Mouse (Mus musculus): ENCODE measurements around the gene Sema7a. TPM values are rescaled to one million over a fixed set of nuclear protein-coding genes. Genes with fewer than 3 reads are reported as not detected.

Gene Sema7a
- polyA plus RNA-seq, 1 experiment: 1.7 TPM

DNA sequence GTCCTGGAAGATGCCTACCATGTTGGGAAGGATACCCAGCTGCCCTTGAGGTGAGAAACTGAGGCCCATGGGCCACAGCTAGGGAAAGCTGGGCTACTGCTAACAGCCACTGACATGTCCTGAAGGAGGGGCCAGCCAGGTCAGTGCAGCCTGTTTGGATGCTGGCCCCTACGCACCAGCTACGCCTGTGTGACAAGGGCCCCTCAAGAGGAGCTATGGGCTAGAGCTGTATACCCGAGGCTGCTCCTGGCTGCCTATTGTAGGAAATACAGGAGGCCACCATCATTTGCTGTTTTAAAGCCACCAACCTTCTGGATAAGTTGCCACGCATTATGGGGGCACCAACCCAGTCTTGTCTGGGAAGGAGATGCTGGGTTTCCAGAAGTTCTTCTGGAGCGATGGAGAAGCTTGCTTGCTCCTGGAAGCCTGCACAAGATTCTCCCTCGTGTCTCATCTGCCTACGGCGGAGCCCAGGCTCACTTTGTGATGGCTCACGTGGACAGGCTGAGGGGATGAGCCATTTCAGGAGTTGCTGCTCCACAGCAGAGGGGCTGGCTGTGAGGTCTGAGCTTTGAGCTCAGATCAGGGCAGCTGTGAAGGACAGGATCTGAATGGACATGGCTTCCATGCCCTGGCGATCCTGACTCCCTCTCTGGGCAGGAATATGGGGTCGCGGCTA, 68.6 kb downstream of the Sema7a start:
- TF ChIP-seq POLR2A (IDR thresholded peaks at IDR 0.05; ENCODE audit: insufficient read depth, low read length): no peak
- no peak for TF ChIP-seq EP300 (IDR thresholded peaks at IDR 0.05; ENCODE audit: insufficient read depth, low read depth, low read length)
- TF ChIP-seq CTCF (IDR thresholded peaks at IDR 0.05; ENCODE audit: low read depth, low read length): no peak
- H3K9ac ChIP-seq (ENCODE audit: low read depth, poor library complexity, severe bottlenecking): peak overlapping the region; percentile 27; the same call in 1 of the 2 replicates
- H3K36me3 ChIP-seq (ENCODE audit: control insufficient read depth, insufficient read depth, low read length, poor library complexity, severe bottlenecking): no peaks in the 10 kb centered on the region
- peaks cover 14% of the 10 kb centered on the region for H3K9me3 ChIP-seq (replicated peaks; ENCODE audit: control insufficient read depth, insufficient read depth, low read length, poor library complexity, severe bottlenecking)
- H3K27me3 ChIP-seq (ENCODE audit: control insufficient read depth, insufficient read depth, low read length, poor library complexity, severe bottlenecking): no peaks in the 10 kb centered on the region
- H3K27ac ChIP-seq (ENCODE audit: insufficient read depth, low read length): peak overlapping the region; percentile 39; the same call in 1 of the 2 replicates
- peaks cover 12% of the 10 kb centered on the region for H3K4me1 ChIP-seq (ENCODE audit: control insufficient read depth, insufficient read depth, low read length)
- H3K4me3 ChIP-seq (ENCODE audit: low read depth, low read length): peak overlapping the region; percentile 32

DNA sequence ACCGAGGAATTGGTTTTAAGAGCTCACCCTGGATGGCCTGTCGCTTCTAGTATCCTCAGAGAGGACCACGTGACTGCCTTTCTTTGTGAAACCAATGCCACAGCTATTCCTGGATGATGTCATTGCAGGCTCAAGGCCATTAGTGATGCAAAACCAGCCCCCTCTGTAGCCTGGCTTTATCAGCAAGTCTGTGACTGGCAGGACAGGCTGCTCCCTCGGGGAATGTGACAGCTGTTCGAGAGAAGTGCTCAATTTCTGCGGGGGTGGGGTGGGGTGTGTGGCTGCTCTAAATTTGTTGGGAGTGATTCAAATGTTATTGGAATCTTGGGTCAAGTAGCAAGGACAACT, 69.1 kb downstream of the Sema7a start:
- Histone ChIP-seq H3K9ac (ENCODE audit: low read depth, poor library complexity, severe bottlenecking) (0 out of 2 replicates have a peak overlapping the region, but pooled peaks have one; percentile 27), H3K4me1 (ENCODE audit: control insufficient read depth, insufficient read depth, low read length) (peaks cover 12% of the 10 kb centered on the region), H3K9me3 (replicated peaks; ENCODE audit: control insufficient read depth, insufficient read depth, low read length, poor library complexity, severe bottlenecking) (peaks cover 14% of the 10 kb centered on the region), H3K4me3 (ENCODE audit: low read depth, low read length) (peak overlapping the region; percentile 32), H3K36me3 (ENCODE audit: control insufficient read depth, insufficient read depth, low read length, poor library complexity, severe bottlenecking) (no peaks in the 10 kb centered on the region), H3K27ac (ENCODE audit: insufficient read depth, low read length) (peak overlapping the region; percentile 39; the same call in 1 of the 2 replicates), H3K27me3 (ENCODE audit: control insufficient read depth, insufficient read depth, low read length, poor library complexity, severe bottlenecking) (no peaks in the 10 kb centered on the region)
- no peak for TF ChIP-seq POLR2A (IDR thresholded peaks at IDR 0.05; ENCODE audit: insufficient read depth, low read length)
- no peak for TF ChIP-seq CTCF (IDR thresholded peaks at IDR 0.05; ENCODE audit: low read depth, low read length)
- TF ChIP-seq EP300 (IDR thresholded peaks at IDR 0.05; ENCODE audit: insufficient read depth, low read depth, low read length): peak; percentile 72; the same call in 1 of the 2 replicates

DNA sequence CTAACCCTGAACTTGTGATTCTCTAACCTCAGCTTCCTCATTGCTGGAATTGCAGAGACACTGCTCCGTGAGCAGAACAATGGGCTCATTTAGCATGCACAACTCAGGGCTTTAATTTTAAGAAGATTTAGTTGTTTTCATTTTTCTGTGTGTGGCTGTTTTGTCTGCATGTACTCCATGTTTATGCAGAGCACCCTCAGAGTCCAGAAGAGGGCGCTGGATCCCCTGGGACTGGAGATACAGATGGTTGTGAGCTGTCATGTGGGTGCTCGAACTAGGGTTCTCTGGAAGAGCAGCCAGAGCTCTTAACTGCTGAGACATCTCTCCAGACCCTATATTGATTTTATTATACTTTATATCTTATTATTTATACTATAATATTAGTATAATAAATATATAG, 69.7 kb downstream of the Sema7a start:
- Histone ChIP-seq H3K4me3 (ENCODE audit: low read depth, low read length) (no peak overlapping the region), H3K9me3 (replicated peaks; ENCODE audit: control insufficient read depth, insufficient read depth, low read length, poor library complexity, severe bottlenecking) (peaks cover 9% of the 10 kb centered on the region; the same call in 1 of the 2 replicates), H3K9ac (ENCODE audit: low read depth, poor library complexity, severe bottlenecking) (no peak overlapping the region), H3K27me3 (ENCODE audit: control insufficient read depth, insufficient read depth, low read length, poor library complexity, severe bottlenecking) (no peaks in the 10 kb centered on the region), H3K36me3 (ENCODE audit: control insufficient read depth, insufficient read depth, low read length, poor library complexity, severe bottlenecking) (no peaks in the 10 kb centered on the region), H3K4me1 (ENCODE audit: control insufficient read depth, insufficient read depth, low read length) (peaks cover 12% of the 10 kb centered on the region), H3K27ac (ENCODE audit: insufficient read depth, low read length) (no peak overlapping the region)
- peak; percentile 53 for TF ChIP-seq CTCF (IDR thresholded peaks at IDR 0.05; ENCODE audit: low read depth, low read length)
- no peak for TF ChIP-seq POLR2A (IDR thresholded peaks at IDR 0.05; ENCODE audit: insufficient read depth, low read length)
- TF ChIP-seq EP300 (IDR thresholded peaks at IDR 0.05; ENCODE audit: insufficient read depth, low read depth, low read length): no peak

DNA sequence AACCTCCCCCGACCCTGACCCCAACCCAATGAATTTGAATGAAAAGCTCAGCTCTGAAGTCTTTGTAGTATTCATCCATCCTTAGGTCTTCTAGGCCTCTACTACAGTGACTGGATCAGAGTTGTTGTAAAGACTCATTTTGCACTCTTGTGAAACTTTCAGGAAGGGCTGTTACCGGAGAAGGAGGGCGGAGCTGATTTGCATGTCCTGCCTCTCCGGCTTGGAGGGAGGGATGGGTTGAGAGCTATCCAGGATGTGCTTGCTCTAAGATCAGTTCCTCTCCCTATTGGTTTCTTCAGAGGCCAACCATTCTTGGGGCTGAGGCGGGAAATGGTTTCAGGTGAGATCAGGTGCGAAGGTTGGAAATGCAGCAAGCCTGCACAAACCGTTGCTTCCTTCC, 71.1 kb downstream of the Sema7a start:
- peak overlapping the region; percentile 14; the same call in 1 of the 2 replicates for H3K27ac ChIP-seq (ENCODE audit: insufficient read depth, low read length)
- no peaks in the 10 kb centered on the region for H3K9me3 ChIP-seq (replicated peaks; ENCODE audit: control insufficient read depth, insufficient read depth, low read length, poor library complexity, severe bottlenecking)
- TF ChIP-seq CTCF (IDR thresholded peaks at IDR 0.05; ENCODE audit: low read depth, low read length) (no peak), EP300 (IDR thresholded peaks at IDR 0.05; ENCODE audit: insufficient read depth, low read depth, low read length) (0 out of 2 replicates have a peak, but pooled peaks have one; percentile 33)

DNA sequence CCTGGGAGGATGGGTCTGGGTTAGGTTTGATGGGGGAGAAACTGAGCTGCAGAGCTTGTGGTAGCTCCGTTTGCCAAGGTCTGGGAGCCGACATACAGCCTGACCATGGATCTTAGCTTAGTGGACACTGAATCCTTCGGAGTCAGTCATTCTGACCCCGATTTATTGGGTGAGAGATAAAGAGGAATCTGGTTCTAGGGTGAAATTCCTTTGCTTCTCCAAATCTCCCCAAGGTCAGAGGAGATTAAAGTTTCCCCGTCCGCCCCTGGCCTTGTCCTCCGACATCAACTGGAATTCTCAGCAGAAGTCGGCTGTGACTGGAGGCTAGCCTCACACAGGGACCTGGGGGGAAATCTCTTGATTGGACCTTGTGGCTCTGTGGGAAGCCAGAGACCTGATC, 71.6 kb downstream of the Sema7a start:
- Histone ChIP-seq H3K9me3 (replicated peaks; ENCODE audit: control insufficient read depth, insufficient read depth, low read length, poor library complexity, severe bottlenecking) (no peaks in the 10 kb centered on the region), H3K9ac (ENCODE audit: low read depth, poor library complexity, severe bottlenecking) (0 out of 2 replicates have a peak overlapping the region, but pooled peaks have one; percentile 7), H3K27me3 (ENCODE audit: control insufficient read depth, insufficient read depth, low read length, poor library complexity, severe bottlenecking) (no peaks in the 10 kb centered on the region), H3K4me3 (ENCODE audit: low read depth, low read length) (no peak overlapping the region), H3K36me3 (ENCODE audit: control insufficient read depth, insufficient read depth, low read length, poor library complexity, severe bottlenecking) (no peaks in the 10 kb centered on the region), H3K4me1 (ENCODE audit: control insufficient read depth, insufficient read depth, low read length) (peaks cover 12% of the 10 kb centered on the region), H3K27ac (ENCODE audit: insufficient read depth, low read length) (peak overlapping the region; percentile 14; the same call in 1 of the 2 replicates)
- TF ChIP-seq CTCF (IDR thresholded peaks at IDR 0.05; ENCODE audit: low read depth, low read length) (no peak), POLR2A (IDR thresholded peaks at IDR 0.05; ENCODE audit: insufficient read depth, low read length) (no peak), EP300 (IDR thresholded peaks at IDR 0.05; ENCODE audit: insufficient read depth, low read depth, low read length) (no peak)

More for the DNA sequence above, 71.1 kb downstream of the Sema7a start:
- no peaks in the 10 kb centered on the region for H3K27me3 ChIP-seq (ENCODE audit: control insufficient read depth, insufficient read depth, low read length, poor library complexity, severe bottlenecking)
- no peak overlapping the region for H3K9ac ChIP-seq (ENCODE audit: low read depth, poor library complexity, severe bottlenecking)
- H3K4me3 ChIP-seq (ENCODE audit: low read depth, low read length): no peak overlapping the region
- no peaks in the 10 kb centered on the region for H3K36me3 ChIP-seq (ENCODE audit: control insufficient read depth, insufficient read depth, low read length, poor library complexity, severe bottlenecking)
- H3K4me1 ChIP-seq (ENCODE audit: control insufficient read depth, insufficient read depth, low read length): peaks cover 12% of the 10 kb centered on the region

Other genes with a start within 250 kb of the Sema7a start
- 22.0 and 26.3 TPM in 2 replicates for gene Edc3, start 231.6 kb upstream of the Sema7a start, polyA plus RNA-seq (2011; ENCODE audit: insufficient read depth, insufficient read length, low read depth, missing spikeins)
- 71.2 and 77.7 TPM in 2 replicates for gene Clk3, start 174.3 kb upstream of the Sema7a start, polyA plus RNA-seq (2011; ENCODE audit: insufficient read depth, insufficient read length, low read depth, missing spikeins)
- 87.8 and 93.0 TPM in 2 replicates for gene Arid3b, start 103.3 kb upstream of the Sema7a start, polyA plus RNA-seq (2011; ENCODE audit: insufficient read depth, insufficient read length, low read depth, missing spikeins)
- gene Ubl7, start 29.1 kb upstream of the Sema7a start, polyA plus RNA-seq (2011; ENCODE audit: insufficient read depth, insufficient read length, low read depth, missing spikeins): 67.5 and 69.1 TPM in 2 replicates
- 0.41 and 0.45 TPM in 2 replicates for gene Cyp11a1, start 66.3 kb downstream of the Sema7a start, polyA plus RNA-seq (2011; ENCODE audit: insufficient read depth, insufficient read length, low read depth, missing spikeins)
- 0.36 TPM in 1 of 2 replicates, not detected in the other for gene Stra6, start 123.7 kb downstream of the Sema7a start, polyA plus RNA-seq (2011; ENCODE audit: insufficient read depth, insufficient read length, low read depth, missing spikeins)
- not detected in 2 replicates for gene Ccdc33, start 178.7 kb downstream of the Sema7a start, polyA plus RNA-seq (2011; ENCODE audit: insufficient read depth, insufficient read length, low read depth, missing spikeins)